Mouse (Mus musculus): ENCODE measurements at regions not wholly inside any gene's neighbourhood (a gene's known extent, or its start where the extent isn't known, plus 50 kb on each side); places are given as distances from the start of the nearest gene placed in this dataset.

GRCm38 (mm10) chr6:35608336-35608735, 68.6 kb upstream of the Mtpn start:
- DNase-seq (ENCODE audit: low read depth, low spot score), result no peak

GRCm38 (mm10) chr6:35605100-35605499, 65.4 kb upstream of the Mtpn start:
- DNase-seq (ENCODE audit: low read depth, low spot score), result no peak

GRCm38 (mm10) chr6:35601373-35601772, 61.7 kb upstream of the Mtpn start:
- DNase-seq (ENCODE audit: low read depth, low spot score), result no peak

GRCm38 (mm10) chr6:35599841-35600240, 60.2 kb upstream of the Mtpn start:
- no peak for DNase-seq (ENCODE audit: low read depth, low spot score)

- no peak for DNase-seq (ENCODE audit: low read depth, low spot score)
These were observed 58.9 kb upstream of the Mtpn start for GRCm38 (mm10) chr6:35598406-35599185.

- no peak for DNase-seq (ENCODE audit: low read depth, low spot score)
These were observed 55.3 kb upstream of the Mtpn start for GRCm38 (mm10) chr6:35595012-35595411.

GRCm38 (mm10) chr6:35592234-35592633, 52.5 kb upstream of the Mtpn start:
- DNase-seq (ENCODE audit: low read depth, low spot score), result no peak

Data from ZHBTc4 (cell line).